Mouse (Mus musculus): ENCODE data around the gene Ap1ar.

Gene Ap1ar

GRCm38 (mm10) chr3:127757886-127758301, 79.4 kb downstream of the Ap1ar start:
- CTCF ChIA-PET = no interaction called here
